Mouse (Mus musculus) urinary bladder, postnatal 25 days (tissue): ENCODE data around the gene Evx1.
"Not testable (repeated sequence)": the region's sequence is repeated elsewhere in the genome, so short reads cannot be mapped to it uniquely, and the experiment has no call there.

ENCODE experiments used
- DNase-seq: peaks from one replicate; pipeline ENCODE4 v3.0.0; 2022; ENCODE audit warnings: low spot score

The Evx1 gene

DNA sequence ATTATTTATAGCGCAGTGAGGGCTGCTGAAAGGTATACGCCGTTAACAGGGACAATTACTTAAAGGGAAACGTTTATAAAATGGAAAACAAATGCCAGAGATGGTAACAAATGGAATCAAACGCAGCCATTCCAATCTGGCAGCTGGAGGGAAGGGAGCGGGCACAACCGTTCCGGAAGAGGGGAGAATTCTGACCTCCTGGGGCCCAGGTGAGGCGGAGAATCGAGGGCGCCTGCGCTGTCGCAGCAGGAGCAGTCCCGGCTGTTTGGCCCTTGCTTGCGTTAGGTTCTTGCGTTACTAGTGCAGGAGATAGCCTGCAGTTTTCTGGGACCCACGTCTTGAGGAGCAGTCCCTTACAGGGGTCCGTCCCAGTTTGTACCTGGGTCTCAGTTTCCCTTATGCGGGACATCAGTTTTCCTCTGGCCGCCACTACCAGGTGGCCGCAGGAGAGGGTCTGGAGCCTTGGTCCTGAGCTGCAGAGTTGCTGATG is 8.6 kb downstream of the Evx1 start:
- no peak for DNase-seq

DNA sequence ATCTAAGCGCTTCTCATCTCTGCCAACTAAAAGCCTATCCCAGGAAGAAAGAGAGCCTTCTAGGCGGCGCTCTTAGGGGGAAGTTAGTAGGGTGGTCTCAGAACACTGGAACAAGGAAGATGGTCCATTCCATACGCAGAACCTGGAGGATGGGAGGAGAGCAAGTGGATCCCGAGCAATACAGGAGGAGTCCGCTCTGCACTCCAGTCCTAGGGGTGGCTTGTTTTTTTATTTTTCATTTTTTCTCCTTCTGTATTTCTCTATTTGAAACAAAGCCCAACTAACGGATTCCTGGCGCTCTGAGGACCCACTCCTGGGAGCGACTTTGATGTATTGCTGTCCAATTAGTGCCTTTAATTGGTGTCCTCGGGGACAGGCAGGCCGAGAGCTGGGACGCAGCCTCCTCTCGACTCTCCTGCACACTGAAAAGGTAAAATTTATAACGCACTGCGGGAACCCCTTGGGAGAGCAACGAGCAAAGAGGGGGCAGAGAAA is 9.5 kb downstream of the Evx1 start:
- DNase-seq: no peak

DNA sequence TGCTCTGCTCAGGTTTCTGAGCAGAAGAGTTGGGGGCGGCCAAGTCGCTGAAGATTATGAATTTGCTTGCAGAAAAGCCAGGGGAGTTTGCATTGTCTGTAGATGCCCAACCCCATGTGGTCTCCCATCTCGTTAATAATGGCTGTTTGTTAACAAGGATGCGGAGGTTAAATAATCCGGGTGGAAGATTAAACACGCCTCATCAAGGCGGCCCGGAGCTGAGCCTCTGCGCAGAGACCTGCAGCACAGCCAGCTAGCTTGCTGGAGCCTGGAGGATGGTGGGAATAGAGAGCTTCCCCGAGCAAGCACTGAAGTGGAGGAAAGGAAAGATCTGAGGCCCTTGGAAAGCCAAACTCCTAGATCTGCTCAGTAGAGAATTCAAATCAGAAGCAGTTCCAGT is 10.0 kb downstream of the Evx1 start:
- DNase-seq: no peak

DNA sequence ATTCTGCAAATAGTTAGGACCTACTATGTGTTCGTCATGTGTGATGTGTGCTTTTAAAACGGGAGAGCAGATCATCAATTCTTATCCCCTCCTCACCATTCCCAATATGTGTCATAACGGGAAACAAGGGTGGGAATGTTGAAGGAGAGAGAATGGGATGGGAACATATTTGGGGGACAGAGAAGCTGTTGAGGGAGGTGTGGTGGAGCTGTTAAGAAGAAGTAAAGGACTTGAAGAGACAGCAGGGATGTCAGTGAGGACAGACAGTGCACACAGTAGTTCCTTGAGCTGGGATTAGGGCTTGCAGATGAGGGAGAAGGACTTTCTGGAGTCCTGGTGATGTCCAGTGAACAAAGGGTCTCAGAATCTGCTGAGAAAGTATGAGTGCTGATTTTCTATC is 10.8 kb downstream of the Evx1 start:
- DNase-seq: no peak

DNA sequence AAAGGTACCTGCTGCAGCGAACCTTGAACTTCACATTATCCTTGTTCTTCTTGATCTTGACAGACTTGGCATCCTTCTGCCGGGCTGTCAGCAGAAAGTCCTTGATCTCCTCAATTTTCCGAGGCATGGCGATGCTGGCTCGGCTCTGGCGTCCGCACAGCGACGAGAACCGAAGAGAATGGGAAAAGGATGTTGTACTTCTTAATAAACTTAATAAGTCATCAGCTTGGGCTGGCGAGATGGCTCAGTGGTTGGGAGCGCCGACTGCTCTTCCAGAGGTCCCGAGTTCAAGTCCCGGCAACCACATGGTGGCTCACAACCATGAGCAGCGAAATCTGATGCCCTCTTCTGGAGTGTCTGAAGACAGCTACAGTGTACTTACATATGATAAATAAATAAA is 33.5 kb downstream of the Evx1 start:
- not testable (repeated sequence) for DNase-seq

DNA sequence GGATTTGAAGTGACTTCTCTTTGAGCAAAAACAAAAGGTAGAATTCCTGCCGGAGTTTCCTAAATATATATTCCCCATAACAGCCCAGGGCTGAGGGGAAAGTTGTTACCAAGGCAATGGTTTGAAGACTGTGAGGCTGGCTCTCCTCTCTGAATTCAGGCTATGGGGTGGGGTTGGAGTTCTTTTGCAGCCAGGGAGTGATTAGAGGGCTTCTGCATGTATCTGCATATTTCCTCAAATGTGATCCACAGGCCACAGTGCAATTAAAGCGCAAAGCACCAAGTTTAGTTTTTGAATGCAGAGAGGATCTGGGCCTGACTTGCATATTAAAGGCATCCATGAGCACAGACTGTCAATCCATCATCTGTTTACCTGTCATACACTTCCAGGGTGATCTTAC is 52.7 kb downstream of the Evx1 start:
- no peak for DNase-seq

DNA sequence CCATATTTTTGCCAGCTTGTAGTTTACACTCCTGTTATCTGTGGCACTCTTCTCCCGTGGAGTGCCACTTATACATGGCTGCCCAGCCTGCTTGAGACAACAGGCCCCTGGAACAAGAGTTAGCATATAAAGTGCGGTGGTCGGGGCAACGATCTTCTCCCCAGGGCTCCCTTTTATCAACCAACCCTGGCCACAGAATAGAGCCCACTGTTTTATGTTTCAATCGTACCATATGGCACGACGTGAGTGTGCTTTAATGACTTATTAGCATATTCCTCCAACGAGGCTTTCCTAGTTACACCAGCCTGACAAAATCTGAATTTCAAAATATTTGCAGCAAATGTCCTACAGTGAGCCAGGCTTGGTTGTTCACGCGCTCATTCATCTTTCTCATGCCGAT is 53.2 kb downstream of the Evx1 start:
- DNase-seq: no peak

DNA sequence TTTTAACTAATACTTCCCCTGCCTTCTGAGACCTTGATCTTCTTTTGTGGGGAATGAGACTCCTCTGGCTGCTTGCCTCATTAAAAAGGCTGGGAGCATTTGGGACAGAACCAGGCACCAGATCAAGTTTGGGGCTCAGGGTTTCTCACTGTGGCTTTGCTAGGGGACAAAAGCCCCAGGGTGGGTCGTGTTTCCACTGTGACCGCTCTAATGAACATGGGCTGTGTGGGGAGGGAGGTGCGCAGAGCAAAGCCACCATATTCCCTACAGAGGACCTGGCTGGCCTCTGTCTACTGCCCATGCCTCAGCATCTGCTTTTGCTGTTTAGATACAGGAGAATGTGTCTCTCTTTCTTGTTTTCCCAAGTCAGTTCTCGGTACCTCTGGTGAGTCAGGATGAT is 53.8 kb downstream of the Evx1 start:
- DNase-seq: no peak
